Mouse (Mus musculus) cortical plate, adult 2 months (tissue): ENCODE measurements around the gene Prrt1.
A peak's percentile ranks its signal among the peaks of the same experiment; 100 is the strongest.

ENCODE experiments used
- CTCF ChIP-seq: fragments of 200-500 bp; IDR thresholded peaks from 2 replicates; pipeline ENCODE4 v1.5.1; 2011; ENCODE audit warnings: mild to moderate bottlenecking, control low read depth, low read length; ENCODE audit not compliant: insufficient read depth; ENCODE audit errors: extremely low read depth
- POLR2A ChIP-seq: fragments of 200-500 bp; IDR thresholded peaks from 2 replicates; pipeline ENCODE4 v1.6.1; 2011; ENCODE audit warnings: mild to moderate bottlenecking, low read length, control low read depth; ENCODE audit not compliant: insufficient read depth; ENCODE audit errors: extremely low read depth

GRCm38 (mm10) chr17:34623161-34623560 is 6.2 kb upstream of the Prrt1 start:
- TF ChIP-seq POLR2A (no peak), CTCF (0 out of 2 replicates have a peak, but pooled peaks have one; percentile 17)
